Mouse (Mus musculus) olfactory bulb, adult 2 months (tissue): ENCODE data around the gene Celsr2. TPM values are rescaled to one million over a fixed set of nuclear protein-coding genes. Genes with fewer than 3 reads are reported as not detected.

ENCODE experiments used
- H3K27ac ChIP-seq: fragments of 200-500 bp; 2 replicates; pipeline ENCODE4 v1.5.1; 2012; ENCODE audit warnings: low read depth, low read length; ENCODE audit not compliant: insufficient read depth
- H3K4me1 ChIP-seq: fragments of 200-500 bp; 2 replicates; pipeline ENCODE4 v1.6.1; 2012; ENCODE audit warnings: low read length; ENCODE audit not compliant: control insufficient read depth, insufficient read depth
- H3K4me3 ChIP-seq: fragments of 200-500 bp; 2 replicates; pipeline ENCODE4 v1.5.1; 2012; ENCODE audit warnings: mild to moderate bottlenecking, low read depth, low read length, moderate library complexity; ENCODE audit not compliant: insufficient read depth
- CTCF ChIP-seq: fragments of 200-500 bp; IDR thresholded peaks from 2 replicates; pipeline ENCODE4 v1.5.1; 2012; ENCODE audit warnings: low read depth, mild to moderate bottlenecking, low read length, moderate library complexity; ENCODE audit not compliant: insufficient read depth
- POLR2A ChIP-seq: fragments of 200-500 bp; IDR thresholded peaks from 2 replicates; pipeline ENCODE4 v1.6.1; 2012; ENCODE audit warnings: mild to moderate bottlenecking, low read depth, low read length, moderate library complexity; ENCODE audit not compliant: insufficient read depth
- WGBS: fragments of 180-500 bp; shearing (Covaris S2); methylation state at CpG from one replicate; pipeline ENCODE4 v1.1.7; 2018; 5-methylcytosine and 5-hydroxymethylcytosine counted together
- polyA plus RNA-seq: library from polyadenylated mRNA; stranded (reverse); fragments of >200 nt; gene quantifications from 2 replicates; pipeline ENCODE4 v1.2.4, GENCODE M21; 2012; ENCODE audit warnings: low replicate concordance; ENCODE audit not compliant: missing spikeins, insufficient read depth, insufficient read length

Celsr2 gene
- polyA plus RNA-seq, result not detected in 2 replicates

DNA sequence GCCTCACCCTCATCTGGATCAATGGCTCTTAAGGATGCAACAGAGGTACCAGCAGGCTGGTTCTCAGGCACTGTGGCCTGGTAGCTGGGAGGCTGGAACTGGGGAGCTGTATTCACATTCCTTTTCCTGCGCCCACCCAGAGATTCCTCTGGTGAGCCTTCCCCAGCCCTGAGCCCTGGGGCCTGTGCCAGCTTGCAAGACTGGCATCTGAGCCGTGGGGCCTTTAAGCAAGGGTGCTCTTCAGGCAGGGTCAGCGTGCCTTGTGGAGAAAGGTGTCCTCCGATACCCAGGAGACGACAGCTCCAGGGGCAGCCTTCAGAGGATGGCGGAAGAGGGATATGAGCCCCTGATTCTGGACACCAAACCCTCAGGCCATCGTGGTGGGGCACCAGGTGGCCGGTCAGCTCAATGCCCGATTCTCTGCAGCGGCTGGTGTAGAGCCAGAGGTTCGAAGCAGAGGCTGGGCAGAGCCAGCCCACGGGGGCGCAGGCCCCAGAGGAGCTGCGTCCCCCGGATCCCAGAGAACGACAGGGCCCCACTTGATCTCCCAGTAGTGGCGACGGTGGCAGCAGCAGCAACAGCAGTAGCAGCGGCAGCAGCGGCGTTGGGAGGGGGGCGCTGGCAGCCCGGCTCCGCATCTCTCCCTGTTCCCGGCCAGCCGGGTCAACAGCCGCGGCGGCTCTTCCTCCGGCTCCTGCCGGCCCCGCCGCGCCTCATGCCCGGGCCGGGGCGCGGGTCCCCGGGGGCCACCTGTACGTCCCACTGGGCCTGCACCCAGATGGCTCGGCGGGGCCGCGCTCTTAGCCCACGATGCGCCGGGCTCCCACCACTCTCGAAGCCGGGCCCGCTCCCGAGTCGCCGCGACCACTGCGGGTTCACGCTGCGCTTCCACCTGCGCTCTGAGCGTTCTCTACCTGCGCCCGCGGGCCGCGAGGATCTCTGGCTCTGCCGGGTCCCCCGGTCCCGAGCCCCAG lies at the start of gene Celsr2:
TSS of gene Celsr2 (minus strand) at position 696 of the 974 bp plus-strand sequence.
- Histone ChIP-seq H3K4me1 (peaks cover 50% of the 10 kb centered on the region), H3K4me3 (peak within 1 kb of the TSS; percentile 76), H3K27ac (peak within 1 kb of the TSS; percentile 7; the same call in 1 of the 2 replicates)
- WGBS, result 3% methylated on average over 67 of the region's 67 CpGs
- TF ChIP-seq POLR2A (no peak), CTCF (no peak)

- Histone ChIP-seq H3K27ac (no peak overlapping the region), H3K4me1 (no peaks in the 10 kb centered on the region), H3K4me3 (no peak overlapping the region)
- 42% methylated on average over 10 of the region's 10 CpGs for WGBS
- TF ChIP-seq POLR2A (no peak), CTCF (no peak)
Measured at GRCm38 (mm10) chr3:108458866-108459265, 43.5 kb upstream of the Celsr2 start.

DNA sequence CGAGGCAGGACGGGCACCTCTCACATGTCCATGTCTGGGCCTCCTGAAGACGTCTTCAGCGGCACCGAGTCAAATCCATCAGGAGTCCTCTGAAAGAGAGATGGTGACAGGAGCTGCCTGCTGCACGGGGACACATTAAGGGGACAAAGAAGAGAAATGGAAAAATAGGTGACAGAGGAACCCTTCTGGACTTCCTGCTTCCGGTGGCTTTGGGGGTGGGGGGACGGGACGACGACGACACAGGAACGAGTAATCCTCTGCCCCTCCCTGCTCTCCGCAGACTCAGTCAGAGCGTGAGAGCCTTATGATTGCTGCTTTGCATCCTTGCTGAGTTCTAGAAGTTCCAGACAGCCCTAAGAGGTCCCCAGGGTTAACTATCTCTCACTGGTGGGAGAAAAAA lies 43.0 kb upstream of the Celsr2 start:
- Histone ChIP-seq H3K4me1 (no peaks in the 10 kb centered on the region), H3K27ac (no peak overlapping the region), H3K4me3 (no peak overlapping the region)
- TF ChIP-seq CTCF (no peak), POLR2A (no peak)
- WGBS, result 63% methylated on average over 14 of the region's 14 CpGs

DNA sequence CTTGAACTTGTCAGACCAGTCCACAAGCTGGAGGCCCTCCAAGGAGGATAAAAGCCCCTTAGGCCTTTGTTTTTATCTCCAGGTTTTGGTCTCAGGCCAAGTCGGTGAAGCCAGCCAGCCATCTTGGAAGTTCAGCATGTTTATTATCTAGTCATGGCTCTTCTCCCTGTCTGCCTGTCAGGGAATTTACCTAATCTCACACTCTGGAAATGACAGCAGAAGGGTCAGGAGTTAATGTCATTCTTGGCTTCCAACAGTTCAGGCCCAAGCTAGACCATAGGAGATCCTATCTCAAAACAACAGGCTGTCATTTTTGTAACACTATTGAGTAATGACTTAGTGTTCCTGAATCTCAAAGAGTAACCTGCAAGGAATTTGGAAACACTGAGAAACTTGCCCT lies 38.8 kb upstream of the Celsr2 start:
- no peaks in the 10 kb centered on the region for H3K4me1 ChIP-seq
- TF ChIP-seq POLR2A, result no peak
- TF ChIP-seq CTCF, result no peak
- no peak overlapping the region for H3K4me3 ChIP-seq
- WGBS, result 77% methylated on average over 1 of the region's 1 CpGs
- H3K27ac ChIP-seq, result no peak overlapping the region

DNA sequence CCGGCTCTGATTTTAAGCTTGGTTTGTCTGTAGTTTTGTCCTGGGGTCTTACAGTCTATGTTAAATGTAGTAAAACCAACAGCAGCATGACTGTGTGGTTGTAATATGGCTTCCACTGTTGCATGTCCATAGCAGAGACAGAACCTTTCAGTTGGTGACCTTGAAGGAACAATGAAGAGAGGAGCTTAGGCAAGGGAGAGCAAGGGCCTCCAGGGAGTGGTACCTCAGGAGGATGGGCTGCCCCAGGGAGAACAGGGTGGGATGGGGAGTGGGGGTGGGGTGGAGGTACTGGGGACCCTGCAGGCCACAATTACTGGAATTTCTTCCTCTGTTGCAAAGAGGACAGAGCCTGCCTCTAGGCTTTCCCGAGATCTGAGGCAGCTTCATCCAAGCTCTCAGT lies 36.6 kb upstream of the Celsr2 start:
- TF ChIP-seq CTCF, result no peak
- TF ChIP-seq POLR2A, result no peak
- Histone ChIP-seq H3K4me3 (no peak overlapping the region), H3K27ac (no peak overlapping the region), H3K4me1 (no peaks in the 10 kb centered on the region)
- WGBS, result 84% methylated on average over 2 of the region's 2 CpGs

GRCm38 (mm10) chr3:108445366-108445705 lies 30.0 kb upstream of the Celsr2 start:
- peak overlapping the region; percentile 48 for H3K27ac ChIP-seq
- TF ChIP-seq CTCF (no peak), POLR2A (no peak)
- peaks cover 4% of the 10 kb centered on the region; the same call in 1 of the 2 replicates for H3K4me1 ChIP-seq
- H3K4me3 ChIP-seq, result peak overlapping the region; percentile 67
- 6% methylated on average over 6 of the region's 6 CpGs for WGBS

DNA sequence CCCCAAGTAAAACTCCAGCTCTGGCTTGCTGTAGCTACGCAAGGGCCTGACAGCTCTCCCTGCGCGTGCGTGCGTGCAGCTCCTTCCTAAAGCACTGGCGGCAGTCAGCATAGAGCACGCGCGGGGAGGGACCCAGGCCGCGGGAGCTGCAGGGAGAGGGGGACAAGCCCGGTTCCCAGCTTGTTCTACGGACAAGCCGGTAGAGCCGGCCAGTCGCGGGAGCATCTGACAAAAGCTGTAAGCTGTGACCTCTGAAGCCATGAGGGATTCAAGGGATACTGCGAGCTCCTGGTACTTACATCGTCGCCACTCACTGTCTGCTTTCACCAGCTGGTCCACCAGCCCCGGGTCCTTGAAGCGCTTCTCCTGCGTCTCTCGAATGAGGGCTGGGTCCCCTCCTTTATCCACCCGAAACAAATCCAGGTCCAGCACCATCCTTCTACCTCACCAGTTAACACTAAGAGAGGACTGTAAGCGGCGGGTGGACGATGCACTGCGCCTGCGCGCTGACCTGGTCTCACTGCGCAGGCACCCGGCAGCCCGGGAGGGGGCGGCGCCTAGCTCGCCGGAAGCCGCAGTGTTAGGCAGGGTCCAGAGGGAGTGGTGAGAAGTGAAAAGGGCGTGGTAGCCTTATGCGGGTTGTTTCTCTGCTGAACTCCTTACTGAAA lies 29.5 kb upstream of the Celsr2 start, which contains the start of gene Sars:
TSS of gene Sars (minus strand) at position 512 of the 668 bp plus-strand sequence.
- peak within 1 kb of the TSS; percentile 67 for H3K4me3 ChIP-seq
- WGBS, result under 1% methylated on average over 41 of the region's 41 CpGs
- TF ChIP-seq CTCF (no peak; the same call in 1 of the 2 replicates), POLR2A (peak; percentile 59)

GRCm38 (mm10) chr3:108444029-108444428 lies 28.7 kb upstream of the Celsr2 start:
- TF ChIP-seq CTCF, result no peak
- WGBS, result 5% methylated on average over 8 of the region's 8 CpGs
- peaks cover 4% of the 10 kb centered on the region; the same call in 1 of the 2 replicates for H3K4me1 ChIP-seq
- peak overlapping the region; percentile 67 for H3K4me3 ChIP-seq
- 0 out of 2 replicates have a peak overlapping the region, but pooled peaks have one; percentile 13 for H3K27ac ChIP-seq

More for the DNA sequence above, 29.5 kb upstream of the Celsr2 start, which contains the start of gene Sars:
- Histone ChIP-seq H3K27ac (peak within 1 kb of the TSS; percentile 48), H3K4me1 (peaks cover 4% of the 10 kb centered on the region; the same call in 1 of the 2 replicates)

GRCm38 (mm10) chr3:108436380-108436714 lies 21.0 kb upstream of the Celsr2 start:
- TF ChIP-seq CTCF (no peak), POLR2A (no peak)
- WGBS, result 72% methylated on average over 7 of the region's 7 CpGs
- H3K4me3 ChIP-seq, result no peak overlapping the region
- H3K4me1 ChIP-seq, result peaks cover 2% of the 10 kb centered on the region; the same call in 1 of the 2 replicates
- no peak overlapping the region for H3K27ac ChIP-seq
